Mouse (Mus musculus) E14TG2a.4 (cell line): Measurements from ENCODE around the gene Nol9.

Experiments used
- H3K27me3 ChIP-seq: 2 replicates; pipeline ENCODE4 v1.6.1; 2014; ENCODE audit warnings: low read length, control low read depth; ENCODE audit not compliant: insufficient read depth
- H3K36me3 ChIP-seq: 2 replicates; pipeline ENCODE4 v1.6.1; 2014; ENCODE audit warnings: low read length, control low read depth; ENCODE audit not compliant: insufficient read depth
- H3K4me1 ChIP-seq: replicated peaks from 2 replicates; pipeline ENCODE4 v1.6.1; 2014; ENCODE audit warnings: low read depth, low read length, control low read depth
- H3K4me3 ChIP-seq: replicated peaks from 2 replicates; pipeline ENCODE4 v1.5.1; 2014; ENCODE audit warnings: mild to moderate bottlenecking, low read length
- H3K9me3 ChIP-seq: 2 replicates; pipeline ENCODE4 v1.6.1; 2014; ENCODE audit warnings: low read length, control low read depth
- CTCF ChIP-seq: conservative IDR thresholded peaks from 2 replicates; pipeline ENCODE4 v1.5.1; 2014; ENCODE audit warnings: low read length
- NANOG ChIP-seq: IDR thresholded peaks from 2 replicates; pipeline ENCODE4 v1.6.1; 2014; ENCODE audit warnings: borderline replicate concordance, low read length, mixed read lengths
- POU5F1 ChIP-seq: IDR thresholded peaks from 2 replicates; pipeline ENCODE4 v1.6.1; 2014; ENCODE audit warnings: low read length, borderline replicate concordance

The Nol9 gene

GRCm38 (mm10) chr4:152087211-152088081, 48.3 kb downstream of the Nol9 start:
- no peak for TF ChIP-seq CTCF
- H3K36me3 ChIP-seq = peaks cover 22% of the 10 kb centered on the region
- H3K27me3 ChIP-seq = peaks cover 34% of the 10 kb centered on the region
- no peaks in the 10 kb centered on the region for H3K9me3 ChIP-seq
- H3K4me1 ChIP-seq = peaks cover 92% of the 10 kb centered on the region
- H3K4me3 ChIP-seq = peak overlapping the region; percentile 88

- peaks cover 28% of the 10 kb centered on the region for H3K36me3 ChIP-seq
- H3K27me3 ChIP-seq = peaks cover 32% of the 10 kb centered on the region
- H3K4me1 ChIP-seq = peaks cover 92% of the 10 kb centered on the region
- H3K9me3 ChIP-seq = no peaks in the 10 kb centered on the region
- H3K4me3 ChIP-seq = peak overlapping the region; percentile 88
- TF ChIP-seq NANOG (peak; percentile 7; the same call in 1 of the 2 replicates), CTCF (no peak), POU5F1 (peak; percentile 30; the same call in 1 of the 2 replicates)
Measured at GRCm38 (mm10) chr4:152088133-152088532, 49.0 kb downstream of the Nol9 start.

DNA sequence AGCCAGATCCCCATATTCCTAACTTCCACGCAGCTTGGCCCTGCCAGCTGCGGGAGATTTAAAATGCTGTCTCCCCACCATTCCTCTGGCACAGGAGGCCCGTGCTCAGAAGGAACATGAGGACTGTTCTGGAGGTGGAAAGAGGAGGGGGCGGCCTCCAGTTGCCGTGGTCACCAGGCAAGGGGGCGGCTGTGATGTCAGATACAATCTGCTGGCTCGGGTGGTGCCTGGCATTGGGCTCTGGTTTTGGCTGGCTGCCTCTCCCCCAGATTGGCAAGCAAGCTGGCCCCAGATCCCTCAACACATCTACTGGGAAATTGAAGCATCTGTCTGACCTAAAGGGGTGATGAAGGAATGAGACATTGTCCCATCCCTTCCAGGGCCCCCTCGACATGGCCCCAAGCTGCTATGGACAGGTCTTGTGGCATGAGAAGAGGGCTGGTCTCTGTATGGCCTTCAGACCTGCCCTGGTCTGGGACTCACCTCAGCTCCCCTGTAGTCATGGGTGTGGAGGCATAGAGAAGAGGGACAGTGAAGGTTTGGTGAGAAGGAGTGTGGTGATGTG, 49.5 kb downstream of the Nol9 start:
- Histone ChIP-seq H3K4me3 (peak overlapping the region; percentile 88), H3K27me3 (peaks cover 27% of the 10 kb centered on the region), H3K4me1 (peaks cover 92% of the 10 kb centered on the region), H3K9me3 (no peaks in the 10 kb centered on the region), H3K36me3 (peaks cover 28% of the 10 kb centered on the region)
- TF ChIP-seq CTCF = no peak
- no peak for TF ChIP-seq NANOG
- no peak for TF ChIP-seq POU5F1

GRCm38 (mm10) chr4:152090191-152090590, 51.1 kb downstream of the Nol9 start:
- TF ChIP-seq NANOG (no peak), POU5F1 (no peak), CTCF (no peak)
- Histone ChIP-seq H3K4me1 (peaks cover 89% of the 10 kb centered on the region), H3K27me3 (peaks cover 13% of the 10 kb centered on the region), H3K36me3 (peaks cover 32% of the 10 kb centered on the region), H3K4me3 (no peak overlapping the region), H3K9me3 (no peaks in the 10 kb centered on the region)

GRCm38 (mm10) chr4:152092751-152093293, 53.7 kb downstream of the Nol9 start:
- TF ChIP-seq NANOG (no peak), POU5F1 (no peak), CTCF (no peak)
- Histone ChIP-seq H3K27me3 (no peaks in the 10 kb centered on the region), H3K4me3 (peak overlapping the region; percentile 45), H3K9me3 (no peaks in the 10 kb centered on the region), H3K36me3 (peaks cover 32% of the 10 kb centered on the region), H3K4me1 (peaks cover 94% of the 10 kb centered on the region)

GRCm38 (mm10) chr4:152094233-152094632, 55.1 kb downstream of the Nol9 start:
- peaks cover 94% of the 10 kb centered on the region for H3K4me1 ChIP-seq
- no peak for TF ChIP-seq CTCF
- no peak for TF ChIP-seq NANOG
- no peak for TF ChIP-seq POU5F1
- no peak overlapping the region for H3K4me3 ChIP-seq
- H3K9me3 ChIP-seq = no peaks in the 10 kb centered on the region
- peaks cover 26% of the 10 kb centered on the region for H3K36me3 ChIP-seq
- no peaks in the 10 kb centered on the region for H3K27me3 ChIP-seq

GRCm38 (mm10) chr4:152095937-152096910, 57.1 kb downstream of the Nol9 start:
- Histone ChIP-seq H3K9me3 (no peaks in the 10 kb centered on the region), H3K4me3 (peak overlapping the region; percentile 83), H3K27me3 (no peaks in the 10 kb centered on the region), H3K36me3 (peaks cover 23% of the 10 kb centered on the region), H3K4me1 (peaks cover 95% of the 10 kb centered on the region)
- TF ChIP-seq CTCF (peak; percentile 88), NANOG (no peak), POU5F1 (no peak)

GRCm38 (mm10) chr4:152096927-152097326, 57.8 kb downstream of the Nol9 start:
- no peak for TF ChIP-seq CTCF
- TF ChIP-seq POU5F1 = no peak
- TF ChIP-seq NANOG = no peak
- Histone ChIP-seq H3K4me3 (peak overlapping the region; percentile 83), H3K4me1 (peaks cover 96% of the 10 kb centered on the region), H3K27me3 (no peaks in the 10 kb centered on the region), H3K36me3 (peaks cover 30% of the 10 kb centered on the region), H3K9me3 (no peaks in the 10 kb centered on the region)
